Mouse (Mus musculus) left cerebral cortex, adult 8-10 months (tissue): ENCODE results near the gene Mc3r. TPM values are rescaled to one million over a fixed set of nuclear protein-coding genes. Genes with fewer than 3 reads are reported as not detected.

Source experiments
- DNase-seq, 2 experiments: peaks; one replicate each; pipeline ENCODE4 v3.0.0; 2022; ENCODE audit warnings: low spot score in 2 of 2
- total RNA-seq, 4 experiments: library from RNA; stranded (reverse); gene quantifications; 2 replicates each; pipeline ENCODE4 v1.2.4; 2022

Gene Mc3r
- under 1 TPM; 0.41 to 0.93 (median 0.53) TPM for total RNA-seq

- DNase-seq = peak; percentile 20 to 51
Observed at GRCm38 (mm10) chr2:172248106-172248764, at the start of gene Mc3r. TSS of gene Mc3r (plus strand) at chr2:172248492.

- no peak for DNase-seq
Observed at GRCm38 (mm10) chr2:172201998-172202780, 46.1 kb upstream of the Mc3r start.

GRCm38 (mm10) chr2:172207003-172207402 is 41.3 kb upstream of the Mc3r start:
- peak; percentile 70 to 80 for DNase-seq

- no peak for DNase-seq
Observed at GRCm38 (mm10) chr2:172213480-172213879, 34.8 kb upstream of the Mc3r start.

GRCm38 (mm10) chr2:172214336-172214735 is 34.0 kb upstream of the Mc3r start:
- no peak for DNase-seq

- DNase-seq = peak in 1 of 2 experiments; percentile 15
Observed at GRCm38 (mm10) chr2:172215508-172216162, 32.7 kb upstream of the Mc3r start.

GRCm38 (mm10) chr2:172216163-172216915 is 32.0 kb upstream of the Mc3r start:
- DNase-seq = no peak

GRCm38 (mm10) chr2:172217886-172218285 is 30.4 kb upstream of the Mc3r start:
- DNase-seq = no peak

GRCm38 (mm10) chr2:172219186-172219585 is 29.1 kb upstream of the Mc3r start:
- no peak for DNase-seq

GRCm38 (mm10) chr2:172221656-172222393 is 26.5 kb upstream of the Mc3r start:
- DNase-seq = peak in 1 of 2 experiments; percentile 78

GRCm38 (mm10) chr2:172222394-172222785 is 25.9 kb upstream of the Mc3r start:
- peak in 1 of 2 experiments; percentile 22 for DNase-seq

GRCm38 (mm10) chr2:172222891-172223290 is 25.4 kb upstream of the Mc3r start:
- no peak for DNase-seq

- no peak for DNase-seq
Observed at GRCm38 (mm10) chr2:172223451-172224200, 24.7 kb upstream of the Mc3r start.

- DNase-seq = peak; percentile 27 to 28
Observed at GRCm38 (mm10) chr2:172226945-172227344, 21.3 kb upstream of the Mc3r start.

GRCm38 (mm10) chr2:172227808-172228207 is 20.5 kb upstream of the Mc3r start:
- no peak for DNase-seq

GRCm38 (mm10) chr2:172229190-172229589 is 19.1 kb upstream of the Mc3r start:
- no peak for DNase-seq

GRCm38 (mm10) chr2:172230126-172230525 is 18.2 kb upstream of the Mc3r start:
- no peak for DNase-seq

- DNase-seq = no peak
Observed at GRCm38 (mm10) chr2:172238220-172238619, 10.1 kb upstream of the Mc3r start.

- no peak for DNase-seq
Observed at GRCm38 (mm10) chr2:172241031-172241430, 7.3 kb upstream of the Mc3r start.

- no peak for DNase-seq
Observed at GRCm38 (mm10) chr2:172245497-172245896, 2.8 kb upstream of the Mc3r start.
